Mouse (Mus musculus): ENCODE data around the gene Iars. TPM values are rescaled to one million over a fixed set of nuclear protein-coding genes. Genes with fewer than 3 reads are reported as not detected.
A peak's percentile ranks its signal among the peaks of the same experiment; 100 is the strongest.

The Iars gene
- 61.1 and 71.0 TPM in 2 replicates for total RNA-seq (2021)
- long read RNA-seq, full-length matches to known transcripts = 12 of 28 reads
- long read RNA-seq, partial matches to known transcripts = 13 of 28 reads
- long read RNA-seq, other reads (novel, unspliced or antisense) = 3 of 28 reads

GRCm38 (mm10) chr13:49681351-49682232, at the start of gene Iars:
TSS of gene Iars (plus strand) at chr13:49682100.
- peak; percentile 98 for DNase-seq

GRCm38 (mm10) chr13:49639965-49640364, 41.9 kb upstream of the Iars start:
- DNase-seq = no peak

DNA sequence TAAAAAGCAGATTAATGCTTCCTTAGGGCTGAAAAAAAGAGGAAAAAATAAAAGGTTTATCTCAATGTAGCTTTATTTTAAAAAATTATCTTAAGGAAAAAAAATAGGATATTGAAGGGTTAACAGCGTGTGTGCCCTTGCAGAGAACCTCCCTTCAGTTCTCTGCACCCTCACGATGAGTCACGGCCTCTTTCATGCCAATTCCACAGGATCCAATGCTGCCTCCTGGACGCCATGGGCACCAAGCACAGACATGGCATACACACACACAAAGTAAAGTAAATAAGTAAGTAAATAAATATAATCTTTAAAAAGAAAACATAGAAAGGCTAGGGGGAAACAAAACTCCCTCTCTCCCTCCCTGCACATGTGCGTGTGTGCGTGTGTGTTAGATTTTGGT, 39.2 kb upstream of the Iars start:
- peak; percentile 39 for DNase-seq

GRCm38 (mm10) chr13:49643669-49644362, 38.1 kb upstream of the Iars start:
- DNase-seq = no peak

DNA sequence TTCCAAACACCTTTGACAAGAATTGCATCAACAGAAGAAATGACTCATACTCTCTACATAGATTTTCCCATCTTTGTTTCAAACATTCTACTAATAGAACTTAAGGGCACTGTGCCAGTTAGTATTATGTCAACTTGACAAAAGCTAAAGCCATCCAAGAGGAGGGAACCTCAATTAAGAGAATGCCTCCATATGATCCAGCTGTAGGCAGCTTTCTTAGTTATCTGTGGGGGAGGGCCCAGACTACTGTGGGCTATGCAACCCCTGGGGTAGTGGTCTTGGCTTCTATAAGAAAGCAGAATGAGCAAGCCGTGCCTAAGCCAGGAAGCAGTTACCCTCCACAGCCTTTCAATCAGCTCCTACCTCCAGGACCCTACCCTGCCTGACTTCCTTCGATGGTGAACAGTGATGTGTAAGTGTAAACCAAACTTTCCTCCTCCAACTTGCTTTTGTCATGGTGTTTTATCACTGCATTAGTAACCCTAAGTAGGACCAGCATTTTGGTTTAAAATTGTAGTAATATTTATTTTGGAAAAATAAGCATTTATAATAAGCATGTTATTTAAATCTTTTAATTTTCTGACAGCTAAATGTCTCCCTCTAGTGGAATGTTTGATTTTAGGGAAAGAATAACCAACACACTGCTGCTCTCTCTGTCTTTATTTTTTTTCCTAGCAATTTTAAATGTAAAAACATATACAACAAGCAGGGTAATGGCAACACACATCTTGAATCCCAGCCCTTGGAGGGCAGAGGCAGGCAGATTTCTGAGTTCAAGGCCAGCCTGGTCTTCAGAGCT, 37.0 kb upstream of the Iars start:
- no peak for DNase-seq

DNA sequence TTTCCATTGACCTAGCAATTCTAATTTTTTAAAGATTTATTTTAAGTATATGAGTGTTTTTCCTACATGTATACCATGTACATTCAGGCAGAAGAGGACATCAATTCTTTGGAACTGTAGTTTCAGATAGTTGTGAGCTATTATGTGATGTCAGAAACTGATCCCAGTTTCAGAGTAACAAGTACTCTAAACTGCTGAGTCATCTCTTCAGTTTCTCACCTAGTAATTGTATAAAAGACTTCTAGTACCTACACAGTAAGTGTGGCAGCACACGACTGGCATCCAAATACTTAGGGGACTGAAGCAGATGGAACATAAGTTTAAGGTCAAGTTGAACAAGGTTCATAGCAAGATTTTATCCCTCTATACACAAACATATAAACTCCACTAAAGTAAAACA, 35.9 kb upstream of the Iars start:
- no peak for DNase-seq

DNA sequence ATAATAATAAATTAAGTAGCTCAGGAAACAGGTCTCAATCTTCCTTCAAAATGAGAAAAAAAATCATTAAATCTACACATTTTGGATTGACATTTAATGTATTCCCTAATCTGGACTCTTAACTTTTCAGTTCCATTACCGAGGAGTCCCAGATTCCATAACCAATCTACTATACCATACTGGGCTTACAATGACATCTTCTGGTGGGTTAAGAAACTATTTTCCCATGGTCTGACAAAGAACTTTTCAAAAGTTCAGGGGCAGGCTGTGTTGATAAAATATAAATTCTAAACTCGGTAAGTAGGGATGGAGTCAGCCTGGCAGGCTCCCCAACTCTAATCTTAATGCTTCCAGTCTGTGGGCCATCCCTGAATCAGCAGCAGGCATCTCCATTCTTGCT, 30.8 kb upstream of the Iars start:
- no peak for DNase-seq

GRCm38 (mm10) chr13:49651781-49652351, 30.0 kb upstream of the Iars start:
- no peak for DNase-seq

- DNase-seq = peak; percentile 99
Measured at GRCm38 (mm10) chr13:49652481-49653179, 29.3 kb upstream of the Iars start, which contains the start of the genes Cenpp and Nol8. TSS of gene Cenpp (minus strand) at chr13:49652785. TSS of gene Nol8 (plus strand) at chr13:49653078.

- DNase-seq = peak; percentile 42
Measured at GRCm38 (mm10) chr13:49653180-49653541, 28.7 kb upstream of the Iars start.

GRCm38 (mm10) chr13:49677793-49678192, 4.1 kb upstream of the Iars start:
- no peak for DNase-seq

DNA sequence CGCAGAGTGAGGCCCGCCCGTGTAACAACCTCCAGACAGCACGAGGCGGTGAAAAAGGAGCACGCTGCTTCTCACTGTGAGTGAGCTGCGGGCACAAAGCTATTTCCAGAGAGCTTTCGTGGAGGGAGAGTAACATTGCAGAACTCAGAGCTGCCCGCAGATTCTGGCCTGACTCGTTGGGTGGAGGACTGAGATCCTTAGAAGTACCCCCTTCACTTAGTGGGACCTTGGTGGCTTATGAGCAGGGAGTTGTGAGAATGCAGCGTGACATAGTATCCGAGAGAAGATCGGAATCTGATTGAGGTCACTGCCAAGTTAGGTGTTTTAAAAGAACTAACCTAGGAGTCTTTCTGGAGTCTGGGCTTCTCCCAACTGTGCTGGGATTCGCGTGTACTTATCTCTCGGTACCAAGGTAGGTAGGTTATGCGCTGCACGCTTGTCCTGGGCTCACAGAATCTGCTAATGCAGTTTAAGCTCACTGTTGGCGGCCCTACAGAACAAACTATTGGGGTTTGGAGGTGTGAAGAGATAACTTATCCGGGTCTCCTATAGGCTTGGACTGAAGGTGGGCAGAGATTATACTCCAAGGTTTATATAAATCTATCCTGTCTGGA, 440 bp downstream of the Iars start:
- DNase-seq = no peak

DNA sequence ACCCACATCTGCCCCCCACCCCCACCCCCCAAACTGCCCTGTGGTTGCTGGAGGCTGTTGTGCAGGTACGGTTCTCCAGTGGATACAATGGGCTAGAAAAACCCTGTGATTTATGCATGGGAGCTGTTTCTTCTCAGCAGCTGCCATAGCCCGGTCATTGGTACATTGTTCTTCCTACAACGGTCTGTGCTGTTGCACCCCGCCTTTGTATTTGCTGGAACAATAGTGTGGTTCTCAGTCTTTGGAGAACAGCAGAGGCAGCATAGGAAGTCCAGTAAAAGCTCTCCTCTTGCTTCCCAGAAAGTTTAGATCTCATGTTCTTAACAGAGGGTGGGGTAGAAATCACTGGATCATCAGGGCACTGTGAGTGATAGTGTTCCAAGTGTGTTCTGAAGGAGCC, 2.4 kb downstream of the Iars start:
- no peak for DNase-seq

DNA sequence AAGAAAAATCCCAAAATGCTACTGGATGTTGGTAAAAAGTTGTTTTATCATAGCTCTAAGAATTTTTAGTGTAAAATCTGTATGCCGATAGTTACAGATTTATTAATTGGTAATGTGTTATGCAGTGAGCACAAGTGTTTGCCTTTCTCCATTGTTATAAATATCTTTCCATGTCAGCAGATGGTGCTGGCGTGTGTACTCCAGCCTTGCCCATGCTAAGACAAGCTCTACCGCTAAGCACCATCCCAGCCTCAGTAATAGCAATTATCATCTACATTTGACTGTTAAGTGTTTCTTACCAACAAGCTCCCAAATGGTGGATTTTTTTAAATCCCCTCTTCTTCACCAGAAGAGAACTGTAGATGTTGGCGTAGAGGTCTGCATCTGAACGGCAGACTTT, 9.2 kb downstream of the Iars start:
- no peak for DNase-seq

GRCm38 (mm10) chr13:49703216-49703779, 21.4 kb downstream of the Iars start:
- DNase-seq = no peak

GRCm38 (mm10) chr13:49706032-49706690, 24.3 kb downstream of the Iars start:
- DNase-seq = no peak

- DNase-seq = peak; percentile 4
Measured at GRCm38 (mm10) chr13:49708311-49708710, 26.4 kb downstream of the Iars start.

DNA sequence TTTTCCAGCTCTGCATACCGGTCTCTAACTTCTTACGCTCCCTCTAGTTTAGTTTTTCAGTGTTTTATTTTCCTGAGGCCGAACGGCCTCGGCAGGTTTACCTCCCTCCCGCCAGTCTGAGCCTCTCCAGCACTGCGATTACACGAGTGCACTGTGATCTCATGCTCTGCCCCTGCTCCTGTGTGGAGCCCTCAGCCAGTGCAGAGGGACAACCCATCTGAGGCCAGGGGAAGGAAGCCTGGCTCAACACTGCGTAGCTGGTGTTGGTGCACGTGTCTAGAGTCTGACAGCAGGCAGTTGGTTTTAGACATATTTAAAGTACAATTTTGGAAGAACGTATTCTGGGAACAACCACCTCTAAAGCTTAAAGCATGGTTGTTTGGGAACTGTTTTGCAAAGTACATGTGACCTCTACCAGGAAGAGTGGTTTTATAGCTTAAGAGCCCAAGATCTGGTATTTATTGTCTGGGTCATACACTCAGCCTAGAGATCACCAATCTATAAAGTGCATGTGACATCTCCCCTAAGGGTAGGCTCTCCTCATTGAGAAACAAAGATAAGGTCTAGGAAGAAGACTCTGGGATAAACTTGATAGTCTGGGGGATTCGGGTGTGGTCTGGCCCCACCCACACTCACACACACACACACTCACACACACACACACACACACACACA, 30.3 kb downstream of the Iars start:
- DNase-seq = no peak

DNA sequence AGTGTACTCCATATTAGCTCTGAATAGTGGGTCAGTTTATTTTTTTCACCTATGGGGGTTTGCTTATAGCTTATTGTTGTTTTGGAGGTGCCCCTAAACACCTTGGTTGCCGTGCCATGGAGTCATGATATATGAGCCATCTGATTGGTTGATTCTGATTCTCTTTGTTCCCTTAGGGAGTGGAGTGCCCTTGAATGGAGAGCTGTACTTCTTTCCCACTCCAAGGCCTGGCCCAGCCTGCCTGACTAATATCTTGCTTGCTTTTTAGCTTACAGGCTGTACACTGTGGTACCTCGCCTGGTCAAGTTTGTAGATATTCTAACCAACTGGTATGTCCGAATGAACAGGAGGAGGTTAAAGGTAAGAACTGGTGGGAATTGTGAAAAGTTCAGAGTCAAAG, 37.4 kb downstream of the Iars start:
- no peak for DNase-seq
